Mouse (Mus musculus): ENCODE data around the gene Crocc. TPM values are rescaled to one million over a fixed set of nuclear protein-coding genes. Genes with fewer than 3 reads are reported as not detected.

Gene Crocc
- polyA plus RNA-seq, 1 experiment from 2014 or later: 10.1 TPM

Other genes with a start within 250 kb of the Crocc start
- gene Padi3, start 249.9 kb downstream of the Crocc start, polyA plus RNA-seq (2015; fragmentation: Nextera tagmentation; extraction: Ambion mirVana): 0.10 and 0.17 TPM in 2 replicates
- gene Padi1, start 214.8 kb downstream of the Crocc start, polyA plus RNA-seq (2015; fragmentation: Nextera tagmentation; extraction: Ambion mirVana): 0.26 and 0.33 TPM in 2 replicates
- gene Padi2, start 154.2 kb downstream of the Crocc start, polyA plus RNA-seq (2015; fragmentation: Nextera tagmentation; extraction: Ambion mirVana): 18.1 and 24.3 TPM in 2 replicates
- 520 and 550 TPM in 2 replicates for gene Sdhb, start 99.3 kb downstream of the Crocc start, polyA plus RNA-seq (2015; fragmentation: Nextera tagmentation; extraction: Ambion mirVana)
- gene Atp13a2, start 73.7 kb downstream of the Crocc start, polyA plus RNA-seq (2015; fragmentation: Nextera tagmentation; extraction: Ambion mirVana): 48.9 and 50.7 TPM in 2 replicates
- gene Mfap2, start 50.1 kb downstream of the Crocc start, polyA plus RNA-seq (2015; fragmentation: Nextera tagmentation; extraction: Ambion mirVana): 442 and 470 TPM in 2 replicates
- 94.5 and 99.0 TPM in 2 replicates for gene Necap2, start 17.8 kb upstream of the Crocc start, polyA plus RNA-seq (2015; fragmentation: Nextera tagmentation; extraction: Ambion mirVana)
- gene Spata21, start 27.8 kb upstream of the Crocc start, polyA plus RNA-seq (2015; fragmentation: Nextera tagmentation; extraction: Ambion mirVana): 0.51 and 0.59 TPM in 2 replicates
- gene Szrd1, start 79.2 kb upstream of the Crocc start, polyA plus RNA-seq (2015; fragmentation: Nextera tagmentation; extraction: Ambion mirVana): 50.8 and 51.3 TPM in 2 replicates
- gene Fbxo42, start 87.4 kb upstream of the Crocc start, polyA plus RNA-seq (2015; fragmentation: Nextera tagmentation; extraction: Ambion mirVana): 21.1 and 21.9 TPM in 2 replicates
- 8.1 and 9.2 TPM in 2 replicates for gene Rsg1, start 153.4 kb upstream of the Crocc start, polyA plus RNA-seq (2015; fragmentation: Nextera tagmentation; extraction: Ambion mirVana)
- 9.6 and 11.2 TPM in 2 replicates for gene Arhgef19, start 178.9 kb upstream of the Crocc start, polyA plus RNA-seq (2015; fragmentation: Nextera tagmentation; extraction: Ambion mirVana)
- gene Epha2, start 240.7 kb upstream of the Crocc start, polyA plus RNA-seq (2015; fragmentation: Nextera tagmentation; extraction: Ambion mirVana): 8.3 and 8.6 TPM in 2 replicates

All from kidney, embryonic 16.5 days (tissue).